Comparison of ENCODE assay signal across 28 mouse cellular contexts in the genomic region with DNA sequence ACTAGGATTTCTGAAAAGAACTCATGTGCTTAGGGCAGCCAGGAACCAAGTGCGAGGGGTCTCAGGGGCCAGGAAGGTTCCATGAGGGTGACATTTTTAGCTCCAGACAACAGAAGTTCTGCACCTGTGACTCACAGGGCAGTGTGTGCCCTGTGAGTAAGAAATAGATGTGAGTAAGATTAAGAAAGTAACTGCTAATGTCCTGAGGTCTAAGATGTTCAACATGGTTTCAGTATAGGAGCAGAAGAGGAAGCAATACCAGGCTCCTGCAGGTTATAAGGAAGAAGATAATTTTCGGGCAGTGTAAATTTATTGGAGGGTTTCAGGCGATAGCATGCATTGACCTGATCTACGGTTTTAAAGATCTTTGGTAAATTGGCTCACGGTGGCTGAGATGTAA. TPM values are rescaled to one million over a fixed set of nuclear protein-coding genes. Genes with fewer than 3 reads are reported as not detected.
A peak's percentile ranks its signal among the peaks of the same experiment; 100 is the strongest.
DNase-seq lines count a peak whose midpoint lies in the region; ATAC-seq and TF ChIP-seq lines count a peak whose summit lies in the region.
"Had no signal": no experiment of that assay in that cellular context is flagged by ENCODE, and none has a peak within 500 bp of the region (broad histone marks: within the 10 kb centered on the region; RNA-seq: fewer than 3 reads in every experiment).

No protein-coding gene starts in this region.

- no peak for TF ChIP-seq POLR2A in CH12.LX (IDR thresholded peaks at IDR 0.05; ENCODE audit: low read depth, low read length)

- no peak for TF ChIP-seq CTCF in CH12.LX (conservative IDR thresholded peaks at IDR 0.05 in 1 of 2, IDR thresholded peaks at IDR 0.05 in 1 of 2; ENCODE audit: low read depth in 2 of 2, low read length in 2 of 2)

- H3K4me2 ChIP-seq in CH12.LX (ENCODE audit: insufficient read depth, low read depth, poor library complexity, severe bottlenecking), result no peak overlapping the region
- H3K4me2 ChIP-seq: embryonic facial prominence, embryonic 13.5 days; forebrain, embryonic 12.5 days; forebrain, embryonic 15.5 days; heart, embryonic 13.5 days; hindbrain, embryonic 14.5 days had no signal

- no peak overlapping the region for H3K9ac ChIP-seq in CH12.LX (ENCODE audit: insufficient read depth, low read depth)
- H3K9ac ChIP-seq: embryonic facial prominence, embryonic 13.5 days; forebrain, embryonic 12.5 days; forebrain, embryonic 15.5 days; heart, embryonic 13.5 days; hindbrain, embryonic 14.5 days had no signal

- H3K27ac ChIP-seq in CH12.LX (ENCODE audit: insufficient read depth, low read depth), result no peak overlapping the region
- H3K27ac ChIP-seq: embryonic facial prominence, embryonic 13.5 days; forebrain, embryonic 12.5 days; forebrain, embryonic 15.5 days; heart, embryonic 10.5 days; heart, embryonic 13.5 days; hindbrain, embryonic 14.5 days; hindbrain, postnatal 0 days had no signal

- H3K9me3 ChIP-seq in CH12.LX (replicated peaks; ENCODE audit: low read length), result peaks cover 5% of the 10 kb centered on the region
- H3K9me3 ChIP-seq: embryonic facial prominence, embryonic 13.5 days; forebrain, embryonic 12.5 days; forebrain, embryonic 15.5 days; heart, embryonic 10.5 days; heart, embryonic 13.5 days had no signal

- no peaks in the 10 kb centered on the region for H3K36me3 ChIP-seq in CH12.LX (replicated peaks in 1 of 2; ENCODE audit: control insufficient read depth in 1 of 2, insufficient read depth in 1 of 2, low read length in 1 of 2)
- H3K36me3 ChIP-seq: embryonic facial prominence, embryonic 13.5 days; forebrain, embryonic 12.5 days; forebrain, embryonic 15.5 days; heart, embryonic 10.5 days; heart, embryonic 13.5 days had no signal

- no peaks in the 10 kb centered on the region for H3K27me3 ChIP-seq in CH12.LX (replicated peaks)
- H3K27me3 ChIP-seq: embryonic facial prominence, embryonic 13.5 days; forebrain, embryonic 12.5 days; forebrain, embryonic 15.5 days; heart, embryonic 13.5 days; Patski had no signal

- TF ChIP-seq RAD21 in CH12.LX (IDR thresholded peaks at IDR 0.05; ENCODE audit: low read depth, low read length), result no peak

- in situ Hi-C loops in CH12.LX (cut with MboI; ENCODE audit: low pct_ligation_motif_present, low pct_unique_long_range_greater_than_20kb, low sequenced_read_pairs), result no loop called here

- H3K4me1 ChIP-seq in CH12.LX (ENCODE audit: control insufficient read depth in 1 of 2, insufficient read depth in 2 of 2), result peaks cover 0 to 6% of the 10 kb centered on the region in 2 experiments; a peak in 1 of 4 replicates
- H3K4me1 ChIP-seq: embryonic facial prominence, embryonic 13.5 days; forebrain, embryonic 12.5 days; forebrain, embryonic 15.5 days; heart, embryonic 13.5 days had no signal

- peak; percentile 39 for DNase-seq in heart, adult 11 months
- DNase-seq in heart, adult 9 months (ENCODE audit: low spot score in 2 of 2), result no peak
- peak; percentile 38 for DNase-seq in CH12.LX (ENCODE audit: extremely low read depth)
- no peak for DNase-seq in thymus, postnatal 10 days (ENCODE audit: low spot score in 2 of 2)
- no peak for DNase-seq in kidney, postnatal 4 days
- no peak for DNase-seq in urinary bladder, postnatal 36 days (ENCODE audit: low spot score in 2 of 2)
- DNase-seq: adrenal gland, postnatal 10 days; cerebellum, adult 8-10 months; gastrocnemius, postnatal 10 days; gastrocnemius, postnatal 36 days; heart, adult 18-20 months; heart, postnatal 14 days; heart, postnatal 4 days had no signal

- no peak overlapping the region for H3K4me3 ChIP-seq in CH12.LX (replicated peaks in 1 of 3; ENCODE audit: low read depth in 2 of 3, low read length in 2 of 3, poor library complexity in 1 of 3)
- H3K4me3 ChIP-seq: embryonic facial prominence, embryonic 13.5 days; erythroblast, embryonic 14.5 days; forebrain, embryonic 12.5 days; forebrain, embryonic 15.5 days; heart, embryonic 10.5 days; heart, embryonic 13.5 days had no signal

- peak; percentile 63 for ATAC-seq in granulocyte monocyte progenitor cell, adult 5-6 weeks (replicated peaks; ENCODE audit: poor library complexity, severe bottlenecking)
- ATAC-seq: CD4-positive, CD25-positive, alpha-beta regulatory T cell, adult 4 months; forebrain, embryonic 15.5 days; hindbrain, postnatal 0 days; inflammation-experienced regulatory T-cells, adult 6 months; intestine, embryonic 16.5 days; Patski had no signal

- no peak; the same call in 1 of the 2 replicates for TF ChIP-seq EP300 in CH12.LX (IDR thresholded peaks at IDR 0.05; ENCODE audit: low read length)

- dilution Hi-C loops in CH12.LX (cut with MboI; ENCODE audit: extremely low pct_ligation_motif_present, extremely low pct_unique_long_range_greater_than_20kb, low sequenced_read_pairs), result no loop called here

- no peaks in the 10 kb centered on the region for H3K79me2 ChIP-seq in CH12.LX (replicated peaks; ENCODE audit: control insufficient read depth, extremely low read depth, insufficient read depth, poor library complexity, severe bottlenecking)

TF ChIP-seq in CH12.LX, 34 proteins besides CTCF, POLR2A, EP300 and RAD21:
- TF ChIP-seq POLR2AphosphoS2 (IDR thresholded peaks at IDR 0.05; ENCODE audit: low read depth, low read length) (no peak), CHD2 (IDR thresholded peaks at IDR 0.05; ENCODE audit: low read length) (no peak), E2F4 (IDR thresholded peaks at IDR 0.05; ENCODE audit: insufficient replicate concordance, low read depth, low read length) (no peak), USF1 (IDR thresholded peaks at IDR 0.05; ENCODE audit: low read depth, low read length) (no peak), ZC3H11A (IDR thresholded peaks at IDR 0.05; ENCODE audit: low read depth, low read length) (no peak), MAX (IDR thresholded peaks at IDR 0.05; ENCODE audit: low read length) (no peak), ETS1 (conservative IDR thresholded peaks at IDR 0.05; ENCODE audit: low read depth, low read length) (no peak), NELFE (IDR thresholded peaks at IDR 0.05; ENCODE audit: low read depth, low read length) (no peak), MEF2A (IDR thresholded peaks at IDR 0.05; ENCODE audit: borderline replicate concordance, low read depth, low read length) (no peak)

RNA-seq across cellular contexts. Expression of a gene that starts 16.6 kb away (rescaled TPM):
- total RNA-seq in CH12.LX (2012; rRNA removed) (not detected in 2 replicates), CH12.LX (2014; rRNA removed) (not detected in 2 replicates)
- polyA plus RNA-seq in CH12.LX (2012; ENCODE audit: insufficient read length, low read depth), result not detected in 2 replicates
- total RNA-seq in granulocyte monocyte progenitor cell, adult 5-6 weeks (2014; fragmentation: Nextera tagmentation), result 2.8 and 4.4 TPM in 2 replicates
- total RNA-seq in granulocyte monocyte progenitor cell, adult 5-6 weeks (2017), result 7.3 and 13.4 TPM in 2 replicates
- total RNA-seq: gastrocnemius, adult 18-20 months; gastrocnemius, postnatal 10 days; gastrocnemius, postnatal 36 days; heart, adult 18-20 months; heart, postnatal 14 days had no signal
- polyA plus RNA-seq: CD4-positive, CD25-positive, alpha-beta regulatory T cell, adult 4 months; embryonic facial prominence, embryonic 13.5 days; heart, embryonic 13.5 days; heart, embryonic 16.5 days; inflammation-experienced regulatory T-cells, adult 6 months; intestine, embryonic 16.5 days; Patski had no signal

Comparison
In these comparisons a context has a peak if more than half of its experiments do, and no peak if none do; other contexts are left out.
1. DNase-seq: peak in heart, adult 11 months (single experiment) and CH12.LX (single experiment); none in heart, adult 9 months (0 of 2), thymus, postnatal 10 days (0 of 2), kidney, postnatal 4 days (0 of 2) and urinary bladder, postnatal 36 days (0 of 2).